Mouse (Mus musculus) gastrocnemius, adult 2 months (tissue): ENCODE measurements around the gene Ndufb7. TPM values are rescaled to one million over a fixed set of nuclear protein-coding genes. Genes with fewer than 3 reads are reported as not detected.
A peak's percentile ranks its signal among the peaks of the same experiment; 100 is the strongest.
"Not testable (repeated sequence)": the region's sequence is repeated elsewhere in the genome, so short reads cannot be mapped to it uniquely, and the experiment has no call there.

Experiments used
- DNase-seq: peaks from one replicate; pipeline ENCODE4 v3.0.0; 2022
- H3K27ac ChIP-seq: fragments of 200-600 bp; 2 replicates; pipeline ENCODE4 v1.8.1; 2022; ENCODE audit warnings: mild to moderate bottlenecking
- H3K4me3 ChIP-seq: fragments of 200-600 bp; 2 replicates; pipeline ENCODE4 v1.8.1; 2022; ENCODE audit warnings: mild to moderate bottlenecking, moderate library complexity
- CTCF ChIP-seq: fragments of 200-600 bp; IDR thresholded peaks from 2 replicates; pipeline ENCODE4 v1.8.1; 2022; ENCODE audit warnings: antibody characterized with exemption, mild to moderate bottlenecking, moderate library complexity
- intact Hi-C: fragments of 180-260 bp; cut with DNase I; formaldehyde crosslinking; loops from one replicate; pipeline ENCODE4 v1.15.1; 2025
- long read RNA-seq, 2 experiments: library from polyadenylated mRNA; stranded (forward); transcript quantifications; one replicate each; pipeline ENCODE4 v2.0.0; 2021
- total RNA-seq, 2 experiments: library from RNA; stranded (reverse); gene quantifications; 2 replicates each; pipeline ENCODE4 v1.2.3; 2021

Gene Ndufb7
- 100 to 1,000 TPM; 282 to 397 TPM for total RNA-seq
- long read RNA-seq, experiment 1, full-length matches to known transcripts, result 776 of 782 reads
- long read RNA-seq, experiment 1, partial matches to known transcripts, result 5 of 782 reads
- long read RNA-seq, experiment 1, other reads (novel, unspliced or antisense), result 1 of 782 reads
- long read RNA-seq, experiment 2, full-length matches to known transcripts, result 804 of 808 reads
- long read RNA-seq, experiment 2, partial matches to known transcripts, result 4 of 808 reads
- long read RNA-seq, experiment 2, other reads (novel, unspliced or antisense), result 0 of 808 reads

GRCm38 (mm10) chr8:83566469-83567395 lies at the start of gene Ndufb7:
TSS of gene Ndufb7 (plus strand) at chr8:83566671.
- intact Hi-C loops, result loop anchor here (5.0 kb wide), 1 partner anchor 41 kb away; the partner anchor contains the start of genes Dnajb1 and Tecr
- TF ChIP-seq CTCF, result peak; percentile 99
- H3K4me3 ChIP-seq, result peak within 1 kb of the TSS; percentile 84
- peak within 1 kb of the TSS; percentile 97 for H3K27ac ChIP-seq
- peak; percentile 97 for DNase-seq

GRCm38 (mm10) chr8:83520432-83520831 lies 46.0 kb upstream of the Ndufb7 start:
- no peak for TF ChIP-seq CTCF
- intact Hi-C loops, result no loop called here
- Histone ChIP-seq H3K4me3 (no peak overlapping the region), H3K27ac (no peak overlapping the region)
- DNase-seq, result no peak

- intact Hi-C loops, H3K4me3 ChIP-seq, H3K27ac ChIP-seq, DNase-seq: not testable (repeated sequence)
Measured at GRCm38 (mm10) chr8:83520907-83521306, 45.6 kb upstream of the Ndufb7 start.

- TF ChIP-seq CTCF, result no peak
- DNase-seq, result no peak
- Histone ChIP-seq H3K4me3 (no peak overlapping the region), H3K27ac (no peak overlapping the region)
- intact Hi-C loops, result no loop called here
Measured at GRCm38 (mm10) chr8:83521310-83521709, 45.2 kb upstream of the Ndufb7 start.

GRCm38 (mm10) chr8:83534802-83535201 lies 31.7 kb upstream of the Ndufb7 start:
- no peak for DNase-seq
- Histone ChIP-seq H3K27ac (no peak overlapping the region), H3K4me3 (no peak overlapping the region)
- intact Hi-C loops, result no loop called here
- no peak for TF ChIP-seq CTCF

DNA sequence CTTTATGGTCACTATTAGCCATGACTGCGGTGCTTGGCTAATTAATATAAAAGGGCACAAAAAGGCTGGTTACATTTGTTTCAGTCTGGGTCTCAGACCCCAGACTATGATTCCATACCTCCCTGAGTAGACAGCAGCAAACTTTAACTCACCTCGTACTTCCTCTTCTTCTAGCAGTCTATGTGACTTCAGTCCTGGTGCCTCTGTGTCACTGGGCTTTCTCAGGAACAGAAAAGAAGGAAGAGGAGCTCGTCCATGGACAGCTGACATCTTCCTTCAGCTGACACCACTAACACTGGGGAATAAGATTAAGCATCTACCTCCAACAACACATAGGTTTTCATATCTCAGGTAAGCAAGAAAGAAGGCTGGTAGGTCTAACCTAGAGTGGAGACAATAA lies 30.7 kb upstream of the Ndufb7 start, which contains the start of gene Olfr370:
Olfr370 (plus strand) TSS at position 45 of the 400 bp plus-strand sequence.
- Histone ChIP-seq H3K4me3 (no peak within 1 kb of the TSS), H3K27ac (no peak within 1 kb of the TSS)
- intact Hi-C loops, result no loop called here
- DNase-seq, result no peak
- TF ChIP-seq CTCF, result no peak

DNA sequence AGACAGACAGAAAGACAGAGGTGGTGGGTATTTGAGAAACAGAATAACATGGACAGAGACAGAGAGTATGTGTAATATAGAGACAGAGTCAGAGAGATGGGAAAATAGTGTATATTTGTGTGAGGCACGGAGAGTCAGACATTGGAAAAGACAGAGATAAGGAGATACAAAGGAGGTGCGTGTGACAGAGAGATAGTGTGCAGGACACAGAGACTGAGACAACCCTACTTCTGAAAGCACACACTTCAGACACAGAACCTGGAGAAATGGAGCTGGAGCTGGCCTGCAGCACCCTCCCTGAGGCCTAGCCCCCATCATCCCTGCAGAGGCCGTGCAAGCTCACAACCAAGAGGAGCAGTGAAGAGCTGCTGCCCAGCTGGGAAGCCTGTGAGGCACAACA lies 3.8 kb upstream of the Ndufb7 start:
- no peak for DNase-seq
- H3K27ac ChIP-seq, result no peak overlapping the region
- H3K4me3 ChIP-seq, result no peak overlapping the region
- intact Hi-C loops, result no loop called here
- TF ChIP-seq CTCF, result no peak

- intact Hi-C loops, result no loop called here
- Histone ChIP-seq H3K4me3 (no peak overlapping the region), H3K27ac (no peak overlapping the region)
- no peak for TF ChIP-seq CTCF
- DNase-seq, result no peak
Measured at GRCm38 (mm10) chr8:83563246-83563645, 3.2 kb upstream of the Ndufb7 start.

GRCm38 (mm10) chr8:83565731-83566375 lies 618 bp upstream of the Ndufb7 start:
- Histone ChIP-seq H3K27ac (no peak overlapping the region), H3K4me3 (no peak overlapping the region)
- DNase-seq, result peak; percentile 27
- peak; percentile 12; the same call in 1 of the 2 replicates for TF ChIP-seq CTCF
- intact Hi-C loops, result loop anchor here (5.0 kb wide), 1 partner anchor 41 kb away; the partner anchor contains the start of genes Dnajb1 and Tecr

- peak overlapping the region; percentile 84 for H3K4me3 ChIP-seq
- no peak for TF ChIP-seq CTCF
- no peak for DNase-seq
- H3K27ac ChIP-seq, result peak overlapping the region; percentile 97
- intact Hi-C loops, result loop anchor here (5.0 kb wide), 1 partner anchor 40 kb away; the partner anchor contains the start of genes Dnajb1 and Tecr
Measured at GRCm38 (mm10) chr8:83567668-83568067, 1.2 kb downstream of the Ndufb7 start.

DNA sequence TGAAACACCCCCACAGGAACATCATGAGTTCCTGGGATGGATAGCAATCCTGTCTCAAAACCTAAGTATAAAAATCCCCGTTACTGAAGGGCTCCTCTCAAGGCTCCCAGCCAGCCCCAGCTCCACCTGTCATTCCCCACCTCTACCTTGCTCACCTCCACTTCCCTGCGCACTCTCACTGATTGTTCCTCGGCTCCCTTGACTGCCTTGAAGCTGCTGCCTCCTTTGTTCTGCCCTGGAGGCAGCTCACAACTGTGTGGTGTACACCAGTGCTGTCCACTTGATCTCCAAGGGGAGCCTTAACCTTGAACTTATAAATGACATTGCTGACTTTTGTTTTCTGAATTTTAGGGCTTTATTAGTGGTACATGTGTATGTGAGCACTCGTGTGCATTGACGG lies 1.7 kb downstream of the Ndufb7 start:
- Histone ChIP-seq H3K27ac (peak overlapping the region; percentile 56), H3K4me3 (peak overlapping the region; percentile 84)
- TF ChIP-seq CTCF, result no peak
- intact Hi-C loops, result loop anchor here (5.0 kb wide), 1 partner anchor 39 kb away; the partner anchor contains the start of genes Dnajb1 and Tecr
- peak; percentile 17 for DNase-seq

- intact Hi-C loops, result loop anchor here (5.0 kb wide), 1 partner anchor 39 kb away; the partner anchor contains the start of genes Dnajb1 and Tecr
- Histone ChIP-seq H3K27ac (peak overlapping the region; percentile 56), H3K4me3 (peak overlapping the region; percentile 84)
- no peak for TF ChIP-seq CTCF
- DNase-seq, result peak; percentile 17
Measured at GRCm38 (mm10) chr8:83568755-83569154, 2.3 kb downstream of the Ndufb7 start.
